Mouse (Mus musculus): ENCODE measurements around the gene Fam13c. TPM values are rescaled to one million over a fixed set of nuclear protein-coding genes. Genes with fewer than 3 reads are reported as not detected.
A peak's percentile ranks its signal among the peaks of the same experiment; 100 is the strongest.

Fam13c gene
- total and polyA plus RNA-seq, 2 experiments from 2014 or later: 10.1 to 23.6 TPM

- no peak overlapping the region for H3K27ac ChIP-seq (ENCODE audit: low read depth, low read length)
- no peak for TF ChIP-seq CTCF (IDR thresholded peaks at IDR 0.05)
- H3K4me3 ChIP-seq (ENCODE audit: low read depth, low read length): no peak overlapping the region
- H3K4me2 ChIP-seq (ENCODE audit: low read depth, low read length, poor library complexity, severe bottlenecking): no peak overlapping the region
- ATAC-seq (ENCODE audit: low FRiP score) (no peak), DNase-seq (ENCODE audit: low spot score) (no peak)
- no peaks in the 10 kb centered on the region; the same call in 1 of the 2 replicates for H3K36me3 ChIP-seq (ENCODE audit: insufficient read depth, low read length)
- H3K4me1 ChIP-seq (ENCODE audit: insufficient read depth, low read length): no peaks in the 10 kb centered on the region
- H3K9ac ChIP-seq (replicated peaks; ENCODE audit: low read length, poor library complexity, severe bottlenecking): no peak overlapping the region
- no peaks in the 10 kb centered on the region for H3K9me3 ChIP-seq (ENCODE audit: low read length)
- H3K27me3 ChIP-seq (ENCODE audit: insufficient read depth, low read length): no peaks in the 10 kb centered on the region
- WGBS: 90% methylated on average over 15 of the region's 15 CpGs
Observed at GRCm38 (mm10) chr10:70504871-70505270, 64.6 kb downstream of the Fam13c start.

GRCm38 (mm10) chr10:70505395-70505794 lies 65.1 kb downstream of the Fam13c start:
- H3K27me3 ChIP-seq (ENCODE audit: insufficient read depth, low read length): no peaks in the 10 kb centered on the region
- no peak overlapping the region for H3K4me3 ChIP-seq (ENCODE audit: low read depth, low read length)
- H3K4me1 ChIP-seq (ENCODE audit: insufficient read depth, low read length): no peaks in the 10 kb centered on the region
- H3K36me3 ChIP-seq (ENCODE audit: insufficient read depth, low read length): no peaks in the 10 kb centered on the region; the same call in 1 of the 2 replicates
- no peak overlapping the region for H3K4me2 ChIP-seq (ENCODE audit: low read depth, low read length, poor library complexity, severe bottlenecking)
- no peak overlapping the region for H3K9ac ChIP-seq (replicated peaks; ENCODE audit: low read length, poor library complexity, severe bottlenecking)
- no peak for TF ChIP-seq CTCF (IDR thresholded peaks at IDR 0.05)
- ATAC-seq (ENCODE audit: low FRiP score): no peak
- DNase-seq (ENCODE audit: low spot score): no peak
- H3K27ac ChIP-seq (ENCODE audit: low read depth, low read length): no peak overlapping the region
- H3K9me3 ChIP-seq (ENCODE audit: low read length): no peaks in the 10 kb centered on the region

GRCm38 (mm10) chr10:70505842-70506241 lies 65.6 kb downstream of the Fam13c start:
- no peak for TF ChIP-seq CTCF (IDR thresholded peaks at IDR 0.05)
- 69% methylated on average over 5 of the region's 5 CpGs for WGBS
- peak; percentile 13 for DNase-seq (ENCODE audit: low spot score)
- no peak for ATAC-seq (ENCODE audit: low FRiP score)
- Histone ChIP-seq H3K27me3 (ENCODE audit: insufficient read depth, low read length) (no peaks in the 10 kb centered on the region), H3K4me3 (ENCODE audit: low read depth, low read length) (no peak overlapping the region), H3K9me3 (ENCODE audit: low read length) (no peaks in the 10 kb centered on the region), H3K27ac (ENCODE audit: low read depth, low read length) (no peak overlapping the region), H3K4me2 (ENCODE audit: low read depth, low read length, poor library complexity, severe bottlenecking) (no peak overlapping the region), H3K9ac (replicated peaks; ENCODE audit: low read length, poor library complexity, severe bottlenecking) (no peak overlapping the region), H3K36me3 (ENCODE audit: insufficient read depth, low read length) (no peaks in the 10 kb centered on the region; the same call in 1 of the 2 replicates), H3K4me1 (ENCODE audit: insufficient read depth, low read length) (no peaks in the 10 kb centered on the region)

DNA sequence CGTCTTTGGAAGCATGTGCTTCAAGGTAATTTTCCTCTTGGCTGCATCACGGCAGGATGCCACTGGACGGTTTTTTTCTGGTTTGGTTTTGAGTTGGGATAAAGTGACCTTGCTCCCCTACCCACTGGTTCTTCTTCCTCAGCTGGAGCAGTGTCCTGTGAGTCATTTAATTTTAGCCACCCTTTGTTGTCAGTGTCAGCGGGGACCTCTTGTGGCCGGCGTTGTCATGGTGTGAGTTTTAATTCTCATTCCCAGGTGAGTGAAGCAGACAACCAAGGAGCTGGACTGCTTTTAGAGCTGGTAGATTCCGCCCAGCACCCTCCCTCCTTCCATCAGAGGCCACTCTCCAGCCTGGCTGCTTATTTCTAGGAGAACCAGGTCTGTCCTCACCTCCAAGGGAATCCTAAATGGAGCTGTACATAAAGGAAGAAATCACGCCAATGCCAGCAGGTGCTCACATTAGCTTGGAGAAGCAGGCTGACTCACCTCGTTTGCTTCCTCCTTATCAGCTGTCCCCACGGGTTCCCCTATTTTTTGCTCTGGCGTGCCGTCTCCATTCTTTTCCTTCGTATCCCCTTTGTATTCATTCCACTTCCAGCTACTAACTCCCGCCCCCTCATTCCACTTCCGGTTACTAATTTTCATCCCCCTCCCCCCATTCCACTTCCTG lies 66.4 kb downstream of the Fam13c start:
- Histone ChIP-seq H3K27me3 (ENCODE audit: insufficient read depth, low read length) (no peaks in the 10 kb centered on the region), H3K4me3 (ENCODE audit: low read depth, low read length) (no peak overlapping the region), H3K9ac (replicated peaks; ENCODE audit: low read length, poor library complexity, severe bottlenecking) (no peak overlapping the region), H3K36me3 (ENCODE audit: insufficient read depth, low read length) (no peaks in the 10 kb centered on the region; the same call in 1 of the 2 replicates), H3K4me1 (ENCODE audit: insufficient read depth, low read length) (no peaks in the 10 kb centered on the region), H3K27ac (ENCODE audit: low read depth, low read length) (no peak overlapping the region), H3K4me2 (ENCODE audit: low read depth, low read length, poor library complexity, severe bottlenecking) (no peak overlapping the region), H3K9me3 (ENCODE audit: low read length) (no peaks in the 10 kb centered on the region)
- ATAC-seq (ENCODE audit: low FRiP score): no peak
- peak; percentile 20 for DNase-seq (ENCODE audit: low spot score)
- WGBS: 48% methylated on average over 15 of the region's 15 CpGs
- TF ChIP-seq CTCF (IDR thresholded peaks at IDR 0.05): peak; percentile 53

GRCm38 (mm10) chr10:70507880-70508279 lies 67.6 kb downstream of the Fam13c start:
- WGBS: 90% methylated on average over 3 of the region's 3 CpGs
- H3K9ac ChIP-seq (replicated peaks; ENCODE audit: low read length, poor library complexity, severe bottlenecking): no peak overlapping the region
- no peak for ATAC-seq (ENCODE audit: low FRiP score)
- no peaks in the 10 kb centered on the region for H3K9me3 ChIP-seq (ENCODE audit: low read length)
- no peak overlapping the region for H3K4me2 ChIP-seq (ENCODE audit: low read depth, low read length, poor library complexity, severe bottlenecking)
- TF ChIP-seq CTCF (IDR thresholded peaks at IDR 0.05): peak; percentile 44
- no peak overlapping the region for H3K27ac ChIP-seq (ENCODE audit: low read depth, low read length)
- DNase-seq (ENCODE audit: low spot score): no peak
- no peaks in the 10 kb centered on the region for H3K4me1 ChIP-seq (ENCODE audit: insufficient read depth, low read length)
- no peak overlapping the region for H3K4me3 ChIP-seq (ENCODE audit: low read depth, low read length)
- H3K27me3 ChIP-seq (ENCODE audit: insufficient read depth, low read length): no peaks in the 10 kb centered on the region
- no peaks in the 10 kb centered on the region; the same call in 1 of the 2 replicates for H3K36me3 ChIP-seq (ENCODE audit: insufficient read depth, low read length)

- H3K9me3 ChIP-seq (ENCODE audit: low read length): no peaks in the 10 kb centered on the region
- no peak overlapping the region for H3K4me2 ChIP-seq (ENCODE audit: low read depth, low read length, poor library complexity, severe bottlenecking)
- peaks cover 4% of the 10 kb centered on the region for H3K4me1 ChIP-seq (ENCODE audit: insufficient read depth, low read length)
- H3K27me3 ChIP-seq (ENCODE audit: insufficient read depth, low read length): no peaks in the 10 kb centered on the region
- TF ChIP-seq CTCF (IDR thresholded peaks at IDR 0.05): no peak
- H3K9ac ChIP-seq (replicated peaks; ENCODE audit: low read length, poor library complexity, severe bottlenecking): no peak overlapping the region
- H3K36me3 ChIP-seq (ENCODE audit: insufficient read depth, low read length): no peaks in the 10 kb centered on the region; the same call in 1 of the 2 replicates
- ATAC-seq (ENCODE audit: low FRiP score) (no peak), DNase-seq (ENCODE audit: low spot score) (no peak)
- WGBS: 88% methylated on average over 9 of the region's 9 CpGs
- no peak overlapping the region for H3K4me3 ChIP-seq (ENCODE audit: low read depth, low read length)
- H3K27ac ChIP-seq (ENCODE audit: low read depth, low read length): no peak overlapping the region
Observed at GRCm38 (mm10) chr10:70514848-70515247, 74.6 kb downstream of the Fam13c start.
